Mouse (Mus musculus): ENCODE results near the gene Nin. TPM values are rescaled to one million over a fixed set of nuclear protein-coding genes. Genes with fewer than 3 reads are reported as not detected.

Nin gene
- polyA plus RNA-seq, 1 experiment from 2014 or later: 11.3 TPM

Other genes starting within 250 kb of the Nin start
- gene Atl1, start 221.1 kb downstream of the Nin start, polyA plus RNA-seq (2015; fragmentation: Nextera tagmentation; extraction: Ambion mirVana): 132 and 148 TPM in 2 replicates
- gene Map4k5, start 220.5 kb downstream of the Nin start, polyA plus RNA-seq (2015; fragmentation: Nextera tagmentation; extraction: Ambion mirVana): 26.5 and 26.6 TPM in 2 replicates
- 3.4 and 3.6 TPM in 2 replicates for gene Sav1, start 126.7 kb downstream of the Nin start, polyA plus RNA-seq (2015; fragmentation: Nextera tagmentation; extraction: Ambion mirVana)
- 0.17 TPM in 1 of 2 replicates, not detected in the other for gene Abhd12b, start 40.4 kb upstream of the Nin start, polyA plus RNA-seq (2015; fragmentation: Nextera tagmentation; extraction: Ambion mirVana)
- gene Pygl, start 117.8 kb upstream of the Nin start, polyA plus RNA-seq (2015; fragmentation: Nextera tagmentation; extraction: Ambion mirVana): 9.3 and 10.8 TPM in 2 replicates
- 84.5 and 93.3 TPM in 2 replicates for gene Trim9, start 233.9 kb upstream of the Nin start, polyA plus RNA-seq (2015; fragmentation: Nextera tagmentation; extraction: Ambion mirVana)